Mouse (Mus musculus): Measurements from ENCODE around the gene Scn7a. TPM values are rescaled to one million over a fixed set of nuclear protein-coding genes. Genes with fewer than 3 reads are reported as not detected.

Gene Scn7a
- 1.1 and 4.2 TPM in 2 replicates for polyA plus RNA-seq (2015; fragmentation: Nextera tagmentation; extraction: Ambion mirVana)

GRCm38 (mm10) chr2:66784765-66785164 is at the start of gene Scn7a:
Gene Scn7a (minus strand): TSS chr2:66784914.
- H3K9ac ChIP-seq (ENCODE audit: low read length): peak within 1 kb of the TSS; percentile 57
- H3K4me2 ChIP-seq (ENCODE audit: low read depth, low read length): peak within 1 kb of the TSS; percentile 68
- H3K36me3 ChIP-seq (ENCODE audit: control insufficient read depth, insufficient read depth): no peaks in the 10 kb centered on the region
- H3K9me3 ChIP-seq (replicated peaks; ENCODE audit: control insufficient read depth, low read length): no peaks in the 10 kb centered on the region
- H3K27me3 ChIP-seq (ENCODE audit: control insufficient read depth, insufficient read depth, low read length): no peaks in the 10 kb centered on the region
- H3K4me3 ChIP-seq (ENCODE audit: low read length): peak within 1 kb of the TSS; percentile 46
- 9% methylated on average over 6 of the region's 6 CpGs for WGBS
- no peak within 1 kb of the TSS for H3K27ac ChIP-seq (ENCODE audit: low read length)
- no peak; the same call in 1 of the 2 replicates for ATAC-seq (replicated peaks; ENCODE audit: extremely low read depth, insufficient read depth, low FRiP score)
- H3K4me1 ChIP-seq (ENCODE audit: control insufficient read depth, insufficient read depth, low read length): peaks cover 14% of the 10 kb centered on the region

GRCm38 (mm10) chr2:66827729-66828128 is 43.0 kb upstream of the Scn7a start:
- no peaks in the 10 kb centered on the region for H3K9me3 ChIP-seq (replicated peaks; ENCODE audit: control insufficient read depth, low read length)
- no peaks in the 10 kb centered on the region for H3K27me3 ChIP-seq (ENCODE audit: control insufficient read depth, insufficient read depth, low read length)
- no peaks in the 10 kb centered on the region for H3K36me3 ChIP-seq (ENCODE audit: control insufficient read depth, insufficient read depth)
- H3K4me2 ChIP-seq (ENCODE audit: low read depth, low read length): no peak overlapping the region
- H3K27ac ChIP-seq (ENCODE audit: low read length): no peak overlapping the region
- no peaks in the 10 kb centered on the region for H3K4me1 ChIP-seq (ENCODE audit: control insufficient read depth, insufficient read depth, low read length)
- ATAC-seq (replicated peaks; ENCODE audit: extremely low read depth, insufficient read depth, low FRiP score): no peak
- H3K4me3 ChIP-seq (ENCODE audit: low read length): no peak overlapping the region
- no peak overlapping the region for H3K9ac ChIP-seq (ENCODE audit: low read length)
- WGBS: 69% methylated on average over 1 of the region's 1 CpGs

DNA sequence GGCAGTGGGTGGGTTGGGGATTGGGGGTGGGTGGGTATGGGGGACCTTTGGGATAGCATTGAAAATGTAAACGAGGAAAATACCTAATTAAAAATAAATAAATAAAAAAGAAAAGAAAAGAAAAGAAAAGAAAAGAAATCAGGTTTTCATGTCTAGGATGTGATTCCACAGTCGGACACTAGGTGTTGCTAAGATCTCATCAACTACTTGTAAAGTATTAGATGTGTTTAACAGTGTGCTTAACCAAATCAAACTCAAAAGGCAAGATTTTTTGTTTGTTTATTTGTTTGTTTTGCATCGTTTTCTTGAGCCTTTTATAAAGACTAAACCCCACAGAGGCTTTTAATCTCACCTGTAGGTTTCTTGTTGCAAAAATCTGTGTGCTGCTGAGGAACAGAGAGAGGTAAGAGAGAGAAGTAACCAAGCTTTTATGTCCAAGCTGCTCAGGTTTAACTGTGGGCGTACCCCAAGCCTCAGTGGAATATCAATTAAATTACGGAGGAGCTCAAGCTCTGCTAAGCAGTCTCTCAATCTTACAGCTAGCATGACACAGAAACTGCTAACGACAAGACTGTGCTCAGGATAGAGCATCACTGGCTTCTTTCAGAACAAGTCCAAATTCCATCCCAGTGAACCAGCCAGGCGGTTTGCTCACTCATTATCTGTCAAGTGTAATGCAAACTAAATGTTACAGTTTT is 35.3 kb upstream of the Scn7a start:
- Histone ChIP-seq H3K4me3 (ENCODE audit: low read length) (no peak overlapping the region), H3K27me3 (ENCODE audit: control insufficient read depth, insufficient read depth, low read length) (no peaks in the 10 kb centered on the region), H3K4me1 (ENCODE audit: control insufficient read depth, insufficient read depth, low read length) (no peaks in the 10 kb centered on the region), H3K36me3 (ENCODE audit: control insufficient read depth, insufficient read depth) (no peaks in the 10 kb centered on the region), H3K27ac (ENCODE audit: low read length) (no peak overlapping the region), H3K4me2 (ENCODE audit: low read depth, low read length) (no peak overlapping the region), H3K9ac (ENCODE audit: low read length) (no peak overlapping the region), H3K9me3 (replicated peaks; ENCODE audit: control insufficient read depth, low read length) (no peaks in the 10 kb centered on the region)
- no peak for ATAC-seq (replicated peaks; ENCODE audit: extremely low read depth, insufficient read depth, low FRiP score)
- WGBS: 34% methylated on average over 7 of the region's 7 CpGs

- no peaks in the 10 kb centered on the region for H3K27me3 ChIP-seq (ENCODE audit: control insufficient read depth, insufficient read depth, low read length)
- 41% methylated on average over 4 of the region's 4 CpGs for WGBS
- no peak for ATAC-seq (replicated peaks; ENCODE audit: extremely low read depth, insufficient read depth, low FRiP score)
- H3K4me3 ChIP-seq (ENCODE audit: low read length): no peak overlapping the region
- peaks cover 3% of the 10 kb centered on the region; the same call in 1 of the 2 replicates for H3K4me1 ChIP-seq (ENCODE audit: control insufficient read depth, insufficient read depth, low read length)
- H3K9me3 ChIP-seq (replicated peaks; ENCODE audit: control insufficient read depth, low read length): no peaks in the 10 kb centered on the region
- no peak overlapping the region for H3K4me2 ChIP-seq (ENCODE audit: low read depth, low read length)
- H3K36me3 ChIP-seq (ENCODE audit: control insufficient read depth, insufficient read depth): no peaks in the 10 kb centered on the region
- no peak overlapping the region for H3K9ac ChIP-seq (ENCODE audit: low read length)
- H3K27ac ChIP-seq (ENCODE audit: low read length): no peak overlapping the region
Observed at GRCm38 (mm10) chr2:66799676-66800249, 15.0 kb upstream of the Scn7a start.

DNA sequence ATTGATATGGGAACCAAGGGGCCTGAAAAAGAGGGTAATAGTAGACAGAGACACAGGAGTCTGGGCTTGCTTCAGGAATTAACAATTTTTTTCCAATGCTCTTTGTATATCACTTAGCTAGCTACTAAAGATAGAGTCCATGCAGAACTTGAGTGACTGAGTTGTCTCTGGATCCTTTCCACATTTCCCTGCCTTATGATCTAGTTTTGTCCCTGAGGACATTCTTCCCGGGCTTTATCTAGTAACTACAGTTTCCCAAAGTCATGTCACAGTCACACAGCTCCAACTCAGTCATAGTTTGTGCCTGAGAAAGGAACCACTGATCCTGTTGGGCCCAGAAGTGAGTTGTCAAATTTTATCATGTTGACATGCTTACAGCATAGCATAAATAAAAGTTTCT is 12.8 kb upstream of the Scn7a start:
- ATAC-seq (replicated peaks; ENCODE audit: extremely low read depth, insufficient read depth, low FRiP score): peak; percentile 55; the same call in 1 of the 2 replicates
- WGBS: 11% methylated on average over 1 of the region's 1 CpGs
- H3K4me2 ChIP-seq (ENCODE audit: low read depth, low read length): no peak overlapping the region
- H3K36me3 ChIP-seq (ENCODE audit: control insufficient read depth, insufficient read depth): no peaks in the 10 kb centered on the region
- H3K27ac ChIP-seq (ENCODE audit: low read length): no peak overlapping the region
- no peaks in the 10 kb centered on the region for H3K27me3 ChIP-seq (ENCODE audit: control insufficient read depth, insufficient read depth, low read length)
- H3K4me3 ChIP-seq (ENCODE audit: low read length): no peak overlapping the region
- H3K9ac ChIP-seq (ENCODE audit: low read length): no peak overlapping the region
- H3K9me3 ChIP-seq (replicated peaks; ENCODE audit: control insufficient read depth, low read length): no peaks in the 10 kb centered on the region
- H3K4me1 ChIP-seq (ENCODE audit: control insufficient read depth, insufficient read depth, low read length): peaks cover 3% of the 10 kb centered on the region; the same call in 1 of the 2 replicates

- H3K36me3 ChIP-seq (ENCODE audit: control insufficient read depth, insufficient read depth): no peaks in the 10 kb centered on the region
- H3K4me2 ChIP-seq (ENCODE audit: low read depth, low read length): no peak overlapping the region
- no peaks in the 10 kb centered on the region for H3K9me3 ChIP-seq (replicated peaks; ENCODE audit: control insufficient read depth, low read length)
- H3K27me3 ChIP-seq (ENCODE audit: control insufficient read depth, insufficient read depth, low read length): no peaks in the 10 kb centered on the region
- H3K9ac ChIP-seq (ENCODE audit: low read length): no peak overlapping the region
- H3K4me1 ChIP-seq (ENCODE audit: control insufficient read depth, insufficient read depth, low read length): no peaks in the 10 kb centered on the region
- H3K27ac ChIP-seq (ENCODE audit: low read length): no peak overlapping the region
- H3K4me3 ChIP-seq (ENCODE audit: low read length): no peak overlapping the region
- ATAC-seq (replicated peaks; ENCODE audit: extremely low read depth, insufficient read depth, low FRiP score): no peak
- 79% methylated on average over 1 of the region's 1 CpGs for WGBS
Observed at GRCm38 (mm10) chr2:66791629-66792028, 6.9 kb upstream of the Scn7a start.

- Histone ChIP-seq H3K9ac (ENCODE audit: low read length) (no peak overlapping the region), H3K4me1 (ENCODE audit: control insufficient read depth, insufficient read depth, low read length) (peaks cover 14% of the 10 kb centered on the region), H3K9me3 (replicated peaks; ENCODE audit: control insufficient read depth, low read length) (no peaks in the 10 kb centered on the region), H3K27me3 (ENCODE audit: control insufficient read depth, insufficient read depth, low read length) (no peaks in the 10 kb centered on the region), H3K36me3 (ENCODE audit: control insufficient read depth, insufficient read depth) (no peaks in the 10 kb centered on the region), H3K4me2 (ENCODE audit: low read depth, low read length) (no peak overlapping the region), H3K27ac (ENCODE audit: low read length) (no peak overlapping the region), H3K4me3 (ENCODE audit: low read length) (no peak overlapping the region)
- ATAC-seq (replicated peaks; ENCODE audit: extremely low read depth, insufficient read depth, low FRiP score): no peak
- WGBS: 62% methylated on average over 2 of the region's 2 CpGs
Observed at GRCm38 (mm10) chr2:66780884-66781283, 3.8 kb downstream of the Scn7a start.

- no peak overlapping the region for H3K4me2 ChIP-seq (ENCODE audit: low read depth, low read length)
- H3K36me3 ChIP-seq (ENCODE audit: control insufficient read depth, insufficient read depth): no peaks in the 10 kb centered on the region
- no peak overlapping the region for H3K4me3 ChIP-seq (ENCODE audit: low read length)
- H3K9ac ChIP-seq (ENCODE audit: low read length): no peak overlapping the region
- no peaks in the 10 kb centered on the region for H3K9me3 ChIP-seq (replicated peaks; ENCODE audit: control insufficient read depth, low read length)
- no peaks in the 10 kb centered on the region for H3K27me3 ChIP-seq (ENCODE audit: control insufficient read depth, insufficient read depth, low read length)
- no peak overlapping the region for H3K27ac ChIP-seq (ENCODE audit: low read length)
- WGBS: 70% methylated on average over 2 of the region's 2 CpGs
- no peaks in the 10 kb centered on the region for H3K4me1 ChIP-seq (ENCODE audit: control insufficient read depth, insufficient read depth, low read length)
- ATAC-seq (replicated peaks; ENCODE audit: extremely low read depth, insufficient read depth, low FRiP score): no peak
Observed at GRCm38 (mm10) chr2:66767980-66768379, 16.7 kb downstream of the Scn7a start.

- no peaks in the 10 kb centered on the region for H3K36me3 ChIP-seq (ENCODE audit: control insufficient read depth, insufficient read depth)
- H3K4me3 ChIP-seq (ENCODE audit: low read length): no peak overlapping the region
- no peak overlapping the region for H3K27ac ChIP-seq (ENCODE audit: low read length)
- H3K9me3 ChIP-seq (replicated peaks; ENCODE audit: control insufficient read depth, low read length): no peaks in the 10 kb centered on the region
- ATAC-seq (replicated peaks; ENCODE audit: extremely low read depth, insufficient read depth, low FRiP score): no peak
- H3K4me2 ChIP-seq (ENCODE audit: low read depth, low read length): no peak overlapping the region
- 8% methylated on average over 1 of the region's 1 CpGs for WGBS
- H3K9ac ChIP-seq (ENCODE audit: low read length): no peak overlapping the region
- no peaks in the 10 kb centered on the region for H3K27me3 ChIP-seq (ENCODE audit: control insufficient read depth, insufficient read depth, low read length)
- no peaks in the 10 kb centered on the region for H3K4me1 ChIP-seq (ENCODE audit: control insufficient read depth, insufficient read depth, low read length)
Observed at GRCm38 (mm10) chr2:66765170-66765569, 19.5 kb downstream of the Scn7a start.

Measured in heart, embryonic 16.5 days (tissue).